Mouse (Mus musculus) adrenal gland, postnatal 25 days (tissue): ENCODE measurements around the gene Bpnt1. TPM values are rescaled to one million over a fixed set of nuclear protein-coding genes. Genes with fewer than 3 reads are reported as not detected.

Experiments used
- DNase-seq: peaks from one replicate; pipeline ENCODE4 v3.0.0; 2021; ENCODE audit warnings: mixed read lengths
- total RNA-seq: library from RNA; stranded (reverse); gene quantifications from 2 replicates; pipeline ENCODE4 v1.2.3, GENCODE M21; 2021

Bpnt1 gene
- total RNA-seq, 1 experiment from 2014 or later = 99.9 TPM

GRCm38 (mm10) chr1:185331364-185331763 is 585 bp upstream of the Bpnt1 start:
- no peak for DNase-seq

DNA sequence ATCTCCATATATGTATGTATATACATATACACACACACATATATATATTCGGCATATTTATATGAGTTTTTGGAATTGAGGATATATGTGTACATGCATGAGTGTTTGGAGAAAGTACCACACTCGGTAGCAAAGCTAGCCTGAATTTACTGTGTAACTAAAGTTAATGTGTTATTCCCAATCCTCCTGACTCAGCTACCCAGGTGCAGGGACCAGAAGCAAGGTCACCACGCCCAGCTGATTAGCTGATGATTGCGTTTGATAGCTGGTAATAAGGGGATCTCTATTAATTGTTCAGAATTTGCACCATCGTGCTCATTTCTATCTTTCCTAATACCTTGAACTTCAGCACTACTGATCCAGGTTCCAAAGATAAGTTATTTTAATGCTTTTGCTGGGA is 1.7 kb downstream of the Bpnt1 start:
- DNase-seq = no peak

GRCm38 (mm10) chr1:185334136-185334535 is 2.2 kb downstream of the Bpnt1 start:
- no peak for DNase-seq

- DNase-seq = no peak
These were observed 3.3 kb downstream of the Bpnt1 start for GRCm38 (mm10) chr1:185335231-185335765.

DNA sequence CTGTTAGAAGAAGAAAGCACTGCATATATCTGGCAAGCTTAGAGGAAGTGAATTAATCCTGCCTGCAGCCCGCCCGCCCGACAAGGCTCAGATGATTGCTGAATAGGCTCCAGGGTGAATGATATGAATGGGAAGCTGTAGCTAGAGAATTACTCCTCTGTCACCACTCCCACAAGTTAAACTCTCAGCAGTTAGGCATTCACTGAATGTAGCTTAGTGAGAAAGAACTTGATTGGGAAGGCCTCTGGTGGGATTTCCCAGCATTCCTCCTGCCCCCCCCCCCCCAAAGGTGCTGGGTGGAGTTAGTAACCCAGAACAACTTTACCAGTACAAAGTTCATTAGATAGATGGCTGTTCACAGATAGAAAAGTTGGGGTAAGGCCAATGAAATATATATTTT is 4.6 kb downstream of the Bpnt1 start:
- no peak for DNase-seq

GRCm38 (mm10) chr1:185342441-185342840 is 10.5 kb downstream of the Bpnt1 start:
- DNase-seq = no peak

DNA sequence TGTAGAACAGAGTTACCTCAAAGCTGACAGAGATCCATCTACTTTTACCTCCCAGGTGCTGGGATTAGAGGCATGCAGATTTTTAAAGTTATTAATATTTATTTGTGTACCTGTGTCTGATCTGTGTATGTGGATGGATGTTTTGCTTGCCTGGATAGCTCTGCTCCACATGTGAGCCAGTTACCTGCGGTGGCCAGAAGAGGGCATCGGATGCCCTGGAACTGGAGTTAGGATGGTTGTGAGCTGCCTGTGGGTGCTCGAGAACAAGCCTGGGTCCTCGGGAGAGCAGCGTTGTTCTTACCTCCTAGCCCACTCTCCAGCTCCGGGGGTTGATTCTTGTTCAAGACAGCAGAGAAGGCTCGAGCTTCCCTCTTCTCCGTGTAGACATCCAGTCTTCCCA is 11.5 kb downstream of the Bpnt1 start:
- no peak for DNase-seq

- DNase-seq = no peak
These were observed 14.2 kb downstream of the Bpnt1 start for GRCm38 (mm10) chr1:185346188-185346587.

DNA sequence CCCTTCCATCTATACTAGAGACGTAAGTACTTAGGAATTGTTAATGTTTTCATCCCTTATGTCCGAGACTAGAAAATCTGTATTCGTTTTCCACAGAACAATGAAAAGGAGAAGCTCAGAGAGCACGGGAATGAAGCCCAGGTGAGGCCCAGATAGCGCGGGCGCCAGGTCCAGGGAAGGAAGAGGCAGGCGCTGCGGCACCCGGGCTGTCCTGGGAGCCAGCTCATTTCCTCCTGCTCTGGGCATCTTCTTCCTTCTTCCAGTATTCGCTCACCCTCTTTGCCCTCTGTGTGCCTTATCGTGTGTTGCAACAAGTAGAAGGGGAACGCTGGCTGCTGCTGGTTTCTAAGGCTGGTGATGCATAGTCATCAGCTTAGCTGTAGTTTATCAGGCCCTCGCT is 17.8 kb downstream of the Bpnt1 start:
- no peak for DNase-seq

DNA sequence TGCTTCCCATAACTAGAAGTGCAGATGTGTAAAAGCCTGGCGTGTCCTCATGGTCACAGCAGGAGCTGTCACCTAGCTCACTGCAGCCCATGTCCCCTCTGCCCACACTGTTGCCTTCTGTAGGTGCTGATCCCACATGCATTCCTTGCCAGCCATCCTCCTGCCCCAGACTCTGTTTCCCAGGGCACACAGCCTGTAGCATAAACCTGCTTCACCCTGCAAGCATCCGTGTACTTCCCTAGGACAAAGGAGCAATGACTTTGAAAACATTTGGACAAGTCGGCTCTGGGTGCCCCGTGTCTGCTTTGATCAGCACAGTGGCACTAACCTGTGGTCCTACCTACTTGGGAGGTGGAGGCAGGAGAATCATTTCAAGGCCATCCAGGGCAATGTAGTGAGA is 18.7 kb downstream of the Bpnt1 start:
- DNase-seq = no peak

DNA sequence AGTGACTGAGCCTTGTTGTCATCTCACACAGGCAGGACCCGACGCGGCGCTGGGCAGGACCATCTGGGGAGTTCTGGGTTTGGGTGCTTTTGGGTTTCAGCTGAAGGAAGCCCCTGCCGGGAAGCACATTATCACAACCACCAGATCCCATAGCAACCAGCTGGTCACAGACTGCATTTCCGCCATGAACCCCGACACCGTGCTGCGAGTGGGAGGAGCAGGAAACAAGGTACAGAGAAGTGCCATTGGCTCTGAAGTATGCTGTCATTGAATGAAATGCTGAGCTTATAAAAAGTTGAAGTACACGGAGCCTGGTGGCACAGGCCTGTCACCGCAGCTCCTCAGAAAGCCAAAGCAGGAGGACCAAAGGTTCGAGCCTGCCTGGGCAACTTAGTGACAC is 20.2 kb downstream of the Bpnt1 start:
- no peak for DNase-seq

GRCm38 (mm10) chr1:185353351-185353750 is 21.4 kb downstream of the Bpnt1 start:
- no peak for DNase-seq

- DNase-seq = no peak
These were observed 22.8 kb downstream of the Bpnt1 start for GRCm38 (mm10) chr1:185354731-185355130.

DNA sequence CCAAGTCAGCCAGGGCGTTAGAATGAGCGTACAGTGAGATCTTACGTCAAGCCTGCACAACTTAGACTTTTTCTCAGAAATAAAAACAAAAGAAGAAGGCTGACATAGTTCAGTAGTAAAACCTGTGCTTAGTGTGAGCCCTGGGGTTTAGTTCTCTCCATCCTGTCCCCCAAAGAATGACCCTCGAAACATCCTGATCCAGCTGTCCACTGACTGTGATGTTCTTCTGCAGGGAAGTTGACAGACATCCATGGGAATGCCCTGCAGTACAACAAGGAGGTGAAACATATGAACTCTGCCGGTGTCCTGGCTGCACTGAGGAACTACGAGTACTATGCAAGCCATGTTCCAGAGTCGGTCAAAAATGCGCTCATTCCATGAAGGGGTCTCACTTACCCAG is 24.3 kb downstream of the Bpnt1 start:
- no peak for DNase-seq

DNA sequence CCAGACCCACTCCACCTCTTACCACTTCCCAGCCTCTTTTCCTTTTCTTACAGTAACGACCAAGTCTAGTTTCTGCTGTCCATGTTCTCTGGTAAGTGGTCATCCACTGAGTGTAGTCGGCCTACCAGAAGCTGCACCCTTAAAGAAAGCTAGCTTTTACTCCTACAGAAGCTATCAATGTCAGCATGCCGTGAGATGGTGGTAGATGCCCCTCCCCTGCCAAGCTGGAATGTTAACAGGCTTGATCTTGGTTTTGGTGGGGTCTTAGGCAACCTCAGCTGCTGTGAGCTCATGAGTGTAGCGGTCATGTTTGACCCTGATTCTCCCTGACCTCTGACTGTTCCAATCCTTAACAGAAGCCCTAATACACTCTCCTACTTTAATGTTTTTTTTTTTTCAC is 26.3 kb downstream of the Bpnt1 start:
- no peak for DNase-seq

DNA sequence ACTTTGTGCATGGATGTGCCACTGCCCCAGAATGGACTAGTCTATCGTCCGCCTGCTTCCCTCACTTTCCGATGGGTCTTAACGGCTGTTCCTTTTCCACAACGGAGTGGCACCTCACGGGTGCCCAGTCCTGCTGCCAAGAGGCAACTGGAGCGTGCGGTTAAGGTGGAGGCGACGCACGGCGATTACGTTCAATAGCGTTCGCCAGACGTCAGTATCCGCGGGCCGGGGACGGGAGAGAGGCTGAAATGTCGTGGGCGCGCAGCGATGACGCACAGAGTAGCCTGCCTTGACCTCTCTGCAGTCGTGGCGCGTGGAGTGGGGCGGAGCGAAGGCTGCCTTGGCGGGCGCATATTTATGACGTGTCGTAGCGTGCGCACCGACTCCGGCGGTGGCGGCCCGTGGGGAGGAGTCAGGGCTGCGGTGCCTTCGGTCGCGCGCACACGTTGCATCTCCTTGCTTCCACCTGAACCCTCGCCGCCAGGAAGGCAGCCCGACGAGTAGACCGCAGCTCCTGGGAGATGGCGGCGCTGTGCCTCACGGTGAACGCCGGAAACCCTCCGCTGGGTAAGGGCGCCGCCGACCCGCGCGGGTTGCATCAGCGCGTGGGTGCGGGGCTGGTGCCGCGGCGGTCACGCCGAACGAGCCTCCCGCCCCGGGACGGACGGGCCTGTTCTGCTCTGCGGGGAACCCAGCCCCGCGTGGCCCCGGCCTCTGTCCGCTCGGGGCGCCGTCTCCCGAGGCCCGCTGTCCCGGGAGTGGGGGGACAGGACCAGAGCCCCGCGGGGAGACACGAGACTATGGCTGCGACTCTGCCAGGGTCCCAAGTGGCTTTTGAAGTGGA is 30.9 kb downstream of the Bpnt1 start, which contains the start of gene Eprs:
Eprs (plus strand) TSS at position 368 of the 844 bp plus-strand sequence.
- peak; percentile 98 for DNase-seq

GRCm38 (mm10) chr1:185363526-185364182 is 31.7 kb downstream of the Bpnt1 start:
- peak; percentile 39 for DNase-seq

DNA sequence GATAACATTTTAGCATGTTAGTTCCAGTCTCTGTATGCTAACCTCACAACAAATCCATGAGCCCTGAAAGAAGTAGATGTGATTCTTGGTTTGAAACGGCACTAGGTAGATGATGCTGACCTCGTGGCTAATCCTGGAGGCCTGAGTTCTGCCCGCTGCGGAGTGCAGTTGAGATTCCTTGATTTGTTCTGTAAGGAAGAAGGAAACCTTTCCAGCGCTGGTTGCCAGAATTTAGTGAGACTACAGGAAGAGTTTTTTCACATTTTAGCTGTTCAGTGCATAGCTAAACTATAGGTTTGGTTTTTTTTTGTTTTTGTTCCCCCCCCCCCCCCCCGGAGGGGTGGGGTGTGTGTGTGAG is 32.2 kb downstream of the Bpnt1 start:
- no peak for DNase-seq

DNA sequence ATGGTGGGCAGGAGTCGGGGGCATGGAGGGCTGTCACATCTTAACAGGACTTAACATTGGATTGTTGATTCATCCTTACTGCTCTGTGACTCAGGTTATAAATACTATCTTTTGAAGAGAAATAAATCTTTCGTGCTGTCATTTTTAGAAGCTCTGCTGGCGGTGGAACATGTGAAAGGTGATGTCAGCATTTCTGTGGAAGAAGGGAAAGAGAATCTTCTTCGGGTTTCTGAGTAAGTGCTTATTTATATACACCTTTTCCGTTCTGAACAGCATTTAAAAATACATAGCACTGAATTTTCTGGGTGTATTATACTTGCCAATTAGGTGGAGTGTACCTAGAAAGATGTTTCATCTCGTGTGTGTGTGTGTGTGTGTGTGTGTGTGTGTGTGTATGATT is 35.4 kb downstream of the Bpnt1 start:
- DNase-seq = no peak

GRCm38 (mm10) chr1:185369979-185370378 is 38.0 kb downstream of the Bpnt1 start:
- no peak for DNase-seq

- no peak for DNase-seq
These were observed 44.4 kb downstream of the Bpnt1 start for GRCm38 (mm10) chr1:185376390-185376789.

- DNase-seq = no peak
These were observed 45.5 kb downstream of the Bpnt1 start for GRCm38 (mm10) chr1:185377429-185377828.

- no peak for DNase-seq
These were observed 69.7 kb downstream of the Bpnt1 start for GRCm38 (mm10) chr1:185401615-185402014.

- no peak for DNase-seq
These were observed 72.1 kb downstream of the Bpnt1 start for GRCm38 (mm10) chr1:185404021-185404420.
